Mouse (Mus musculus): Measurements from ENCODE around the gene Agps. TPM values are rescaled to one million over a fixed set of nuclear protein-coding genes. Genes with fewer than 3 reads are reported as not detected.

The Agps gene
- polyA plus RNA-seq, 1 experiment from 2014 or later: 23.3 TPM

- Histone ChIP-seq H3K36me3 (no peaks in the 10 kb centered on the region), H3K9ac (no peak overlapping the region), H3K9me3 (no peaks in the 10 kb centered on the region), H3K4me1 (no peaks in the 10 kb centered on the region), H3K27me3 (no peaks in the 10 kb centered on the region), H3K4me2 (no peak overlapping the region), H3K27ac (no peak overlapping the region), H3K4me3 (no peak overlapping the region)
- ATAC-seq (ENCODE audit: insufficient number of reproducible peaks, low FRiP score, low TSS enrichment, low read depth): no peak
- 42% methylated on average over 13 of the region's 13 CpGs for WGBS
Measured at GRCm38 (mm10) chr2:75814880-75815279, 17.1 kb upstream of the Agps start.

- no peak for ATAC-seq (ENCODE audit: insufficient number of reproducible peaks, low FRiP score, low TSS enrichment, low read depth)
Measured at GRCm38 (mm10) chr2:75815521-75815920, 16.5 kb upstream of the Agps start.

GRCm38 (mm10) chr2:75816673-75817072 lies 15.3 kb upstream of the Agps start:
- H3K4me3 ChIP-seq: no peak overlapping the region
- H3K36me3 ChIP-seq: no peaks in the 10 kb centered on the region
- H3K9me3 ChIP-seq: no peaks in the 10 kb centered on the region
- 84% methylated on average over 6 of the region's 6 CpGs for WGBS
- no peak overlapping the region for H3K9ac ChIP-seq
- H3K27ac ChIP-seq: no peak overlapping the region
- H3K4me1 ChIP-seq: no peaks in the 10 kb centered on the region
- no peak for ATAC-seq (ENCODE audit: insufficient number of reproducible peaks, low FRiP score, low TSS enrichment, low read depth)
- no peak overlapping the region for H3K4me2 ChIP-seq
- no peaks in the 10 kb centered on the region for H3K27me3 ChIP-seq

More at GRCm38 (mm10) chr2:75815521-75815920, 16.5 kb upstream of the Agps start:
- Histone ChIP-seq H3K9me3 (no peaks in the 10 kb centered on the region), H3K4me2 (no peak overlapping the region), H3K9ac (no peak overlapping the region), H3K27ac (no peak overlapping the region), H3K4me1 (no peaks in the 10 kb centered on the region), H3K36me3 (no peaks in the 10 kb centered on the region), H3K27me3 (no peaks in the 10 kb centered on the region), H3K4me3 (no peak overlapping the region)
- 63% methylated on average over 8 of the region's 8 CpGs for WGBS

- ATAC-seq (ENCODE audit: insufficient number of reproducible peaks, low FRiP score, low TSS enrichment, low read depth): no peak
- H3K4me2 ChIP-seq: no peak overlapping the region
- no peak overlapping the region for H3K27ac ChIP-seq
- no peak overlapping the region for H3K9ac ChIP-seq
- H3K36me3 ChIP-seq: no peaks in the 10 kb centered on the region
- no peaks in the 10 kb centered on the region for H3K9me3 ChIP-seq
- 83% methylated on average over 7 of the region's 7 CpGs for WGBS
- no peaks in the 10 kb centered on the region for H3K4me1 ChIP-seq
- no peaks in the 10 kb centered on the region for H3K27me3 ChIP-seq
- no peak overlapping the region for H3K4me3 ChIP-seq
Measured at GRCm38 (mm10) chr2:75818719-75819118, 13.3 kb upstream of the Agps start.

GRCm38 (mm10) chr2:75819796-75820195 lies 12.2 kb upstream of the Agps start:
- H3K9ac ChIP-seq: no peak overlapping the region
- no peak overlapping the region for H3K4me3 ChIP-seq
- no peaks in the 10 kb centered on the region for H3K27me3 ChIP-seq
- no peaks in the 10 kb centered on the region for H3K36me3 ChIP-seq
- 86% methylated on average over 3 of the region's 3 CpGs for WGBS
- H3K9me3 ChIP-seq: no peaks in the 10 kb centered on the region
- no peaks in the 10 kb centered on the region for H3K4me1 ChIP-seq
- no peak for ATAC-seq (ENCODE audit: insufficient number of reproducible peaks, low FRiP score, low TSS enrichment, low read depth)
- H3K4me2 ChIP-seq: no peak overlapping the region
- no peak overlapping the region for H3K27ac ChIP-seq

- Histone ChIP-seq H3K9me3 (no peaks in the 10 kb centered on the region), H3K4me3 (no peak overlapping the region), H3K36me3 (no peaks in the 10 kb centered on the region), H3K4me1 (no peaks in the 10 kb centered on the region), H3K4me2 (no peak overlapping the region), H3K27ac (no peak overlapping the region), H3K27me3 (no peaks in the 10 kb centered on the region), H3K9ac (no peak overlapping the region)
- no peak for ATAC-seq (ENCODE audit: insufficient number of reproducible peaks, low FRiP score, low TSS enrichment, low read depth)
- WGBS: 85% methylated on average over 13 of the region's 13 CpGs
Measured at GRCm38 (mm10) chr2:75821971-75822751, 9.8 kb upstream of the Agps start.

- no peaks in the 10 kb centered on the region for H3K9me3 ChIP-seq
- no peak overlapping the region for H3K4me3 ChIP-seq
- no peak for ATAC-seq (ENCODE audit: insufficient number of reproducible peaks, low FRiP score, low TSS enrichment, low read depth)
- no peak overlapping the region for H3K9ac ChIP-seq
- H3K27ac ChIP-seq: no peak overlapping the region
- H3K4me1 ChIP-seq: no peaks in the 10 kb centered on the region
- H3K36me3 ChIP-seq: no peaks in the 10 kb centered on the region
- no peaks in the 10 kb centered on the region for H3K27me3 ChIP-seq
- 52% methylated on average over 7 of the region's 7 CpGs for WGBS
- no peak overlapping the region for H3K4me2 ChIP-seq
Measured at GRCm38 (mm10) chr2:75823736-75824135, 8.2 kb upstream of the Agps start.

GRCm38 (mm10) chr2:75824144-75824543 lies 7.8 kb upstream of the Agps start:
- no peak overlapping the region for H3K4me3 ChIP-seq
- no peak overlapping the region for H3K9ac ChIP-seq
- no peaks in the 10 kb centered on the region for H3K36me3 ChIP-seq
- ATAC-seq (ENCODE audit: insufficient number of reproducible peaks, low FRiP score, low TSS enrichment, low read depth): no peak
- 37% methylated on average over 6 of the region's 6 CpGs for WGBS
- no peaks in the 10 kb centered on the region for H3K9me3 ChIP-seq
- no peaks in the 10 kb centered on the region for H3K27me3 ChIP-seq
- no peaks in the 10 kb centered on the region; the same call in 1 of the 2 replicates for H3K4me1 ChIP-seq
- no peak overlapping the region for H3K4me2 ChIP-seq
- H3K27ac ChIP-seq: no peak overlapping the region

- Histone ChIP-seq H3K9ac (no peak overlapping the region), H3K4me1 (no peaks in the 10 kb centered on the region; the same call in 1 of the 2 replicates), H3K4me2 (no peak overlapping the region), H3K27me3 (no peaks in the 10 kb centered on the region), H3K9me3 (no peaks in the 10 kb centered on the region), H3K27ac (no peak overlapping the region), H3K36me3 (no peaks in the 10 kb centered on the region), H3K4me3 (no peak overlapping the region)
- 17% methylated on average over 3 of the region's 3 CpGs for WGBS
- ATAC-seq (ENCODE audit: insufficient number of reproducible peaks, low FRiP score, low TSS enrichment, low read depth): no peak
Measured at GRCm38 (mm10) chr2:75824846-75825245, 7.1 kb upstream of the Agps start.

- H3K4me1 ChIP-seq: no peaks in the 10 kb centered on the region; the same call in 1 of the 2 replicates
- no peaks in the 10 kb centered on the region for H3K9me3 ChIP-seq
- no peaks in the 10 kb centered on the region for H3K27me3 ChIP-seq
- H3K36me3 ChIP-seq: no peaks in the 10 kb centered on the region
- H3K27ac ChIP-seq: no peak overlapping the region
- ATAC-seq (ENCODE audit: insufficient number of reproducible peaks, low FRiP score, low TSS enrichment, low read depth): no peak
- 66% methylated on average over 1 of the region's 1 CpGs for WGBS
- H3K4me2 ChIP-seq: no peak overlapping the region
- H3K9ac ChIP-seq: no peak overlapping the region
- H3K4me3 ChIP-seq: no peak overlapping the region
Measured at GRCm38 (mm10) chr2:75825603-75826002, 6.4 kb upstream of the Agps start.

- no peaks in the 10 kb centered on the region for H3K36me3 ChIP-seq
- H3K4me2 ChIP-seq: no peak overlapping the region
- WGBS: 70% methylated on average over 8 of the region's 8 CpGs
- H3K27me3 ChIP-seq: no peaks in the 10 kb centered on the region
- H3K4me3 ChIP-seq: no peak overlapping the region
- H3K27ac ChIP-seq: no peak overlapping the region
- H3K9ac ChIP-seq: no peak overlapping the region
- H3K9me3 ChIP-seq: no peaks in the 10 kb centered on the region
- H3K4me1 ChIP-seq: peaks cover 14% of the 10 kb centered on the region; the same call in 1 of the 2 replicates
- ATAC-seq (ENCODE audit: insufficient number of reproducible peaks, low FRiP score, low TSS enrichment, low read depth): no peak
Measured at GRCm38 (mm10) chr2:75828931-75829610, 2.9 kb upstream of the Agps start.

GRCm38 (mm10) chr2:75830233-75830632 lies 1.7 kb upstream of the Agps start:
- Histone ChIP-seq H3K4me3 (no peak overlapping the region), H3K27ac (no peak overlapping the region), H3K36me3 (no peaks in the 10 kb centered on the region), H3K4me1 (peaks cover 15% of the 10 kb centered on the region; the same call in 1 of the 2 replicates), H3K27me3 (no peaks in the 10 kb centered on the region), H3K4me2 (no peak overlapping the region), H3K9ac (no peak overlapping the region), H3K9me3 (no peaks in the 10 kb centered on the region)
- 91% methylated on average over 7 of the region's 7 CpGs for WGBS
- no peak for ATAC-seq (ENCODE audit: insufficient number of reproducible peaks, low FRiP score, low TSS enrichment, low read depth)
